Mouse (Mus musculus) left cerebral cortex, adult 18-20 months (tissue): ENCODE results near the gene Tomm5. TPM values are rescaled to one million over a fixed set of nuclear protein-coding genes. Genes with fewer than 3 reads are reported as not detected.
"Not testable (repeated sequence)": the region's sequence is repeated elsewhere in the genome, so short reads cannot be mapped to it uniquely, and the experiment has no call there.

ENCODE experiments used
- DNase-seq, 2 experiments: peaks; one replicate each; pipeline ENCODE4 v3.0.0; 2021 to 2022; ENCODE audit warnings: low spot score in 2 of 2, mixed read lengths in 1 of 2
- long read RNA-seq, 2 experiments: library from polyadenylated mRNA; stranded (forward); transcript quantifications; one replicate each; pipeline ENCODE4 v2.0.0; 2021
- total RNA-seq, 2 experiments: library from RNA; stranded (reverse); gene quantifications; 2 replicates each; pipeline ENCODE4 v1.2.3; 2021

Tomm5 gene
- 10 to 100 TPM; 68.7 to 79.6 TPM for total RNA-seq
- long read RNA-seq, experiment 1, transcript Tomm5-204 (2 exons, 639 nt), result major isoform, 49 of 50 reads
- long read RNA-seq, experiment 1, partial matches to known transcripts, result 0 of 50 reads
- long read RNA-seq, experiment 1, other reads (novel, unspliced or antisense), result 1 of 50 reads
- long read RNA-seq, experiment 2, transcript Tomm5-204 (2 exons, 639 nt), result major isoform, 34 of 38 reads
- long read RNA-seq, experiment 2, partial matches to known transcripts, result 0 of 38 reads
- long read RNA-seq, experiment 2, other reads (novel, unspliced or antisense), result 2 of 38 reads

DNA sequence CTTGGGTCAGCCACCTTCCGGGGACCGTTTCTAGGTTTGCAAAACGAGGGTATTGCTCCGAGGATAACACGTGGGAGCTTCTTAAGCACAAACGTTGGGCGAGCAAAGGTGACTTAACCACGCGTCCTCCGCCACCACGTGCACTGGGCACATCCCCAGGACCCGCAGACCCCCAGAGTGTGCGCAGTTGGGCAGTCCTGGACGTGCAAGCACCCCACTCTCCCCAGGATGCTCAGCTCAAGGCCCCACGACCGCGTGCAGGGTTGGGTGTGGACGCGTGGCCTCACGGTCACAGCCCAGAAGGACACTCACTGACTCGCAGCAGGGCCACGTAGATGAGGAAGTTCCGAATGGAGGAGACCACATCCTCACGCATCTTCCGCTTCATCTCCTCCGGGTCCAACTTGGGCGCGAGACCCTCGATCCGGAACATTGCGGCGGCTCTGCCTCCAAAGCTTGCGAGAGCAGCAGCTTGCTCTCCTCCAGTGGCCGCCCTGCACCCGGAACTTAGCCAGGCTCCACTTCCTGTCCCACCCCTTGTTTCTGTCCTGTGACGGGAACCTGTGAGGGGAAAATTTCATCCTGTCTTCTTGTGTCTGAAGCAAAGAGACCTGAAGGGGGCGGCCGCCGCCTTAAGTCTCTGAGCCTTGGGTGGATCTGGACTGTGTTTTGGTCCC, at the start of gene Tomm5:
Gene Tomm5, minus strand, starts transcription at position 514 of the 677 bp plus-strand sequence.
- DNase-seq, result peak; percentile 93 to 95

DNA sequence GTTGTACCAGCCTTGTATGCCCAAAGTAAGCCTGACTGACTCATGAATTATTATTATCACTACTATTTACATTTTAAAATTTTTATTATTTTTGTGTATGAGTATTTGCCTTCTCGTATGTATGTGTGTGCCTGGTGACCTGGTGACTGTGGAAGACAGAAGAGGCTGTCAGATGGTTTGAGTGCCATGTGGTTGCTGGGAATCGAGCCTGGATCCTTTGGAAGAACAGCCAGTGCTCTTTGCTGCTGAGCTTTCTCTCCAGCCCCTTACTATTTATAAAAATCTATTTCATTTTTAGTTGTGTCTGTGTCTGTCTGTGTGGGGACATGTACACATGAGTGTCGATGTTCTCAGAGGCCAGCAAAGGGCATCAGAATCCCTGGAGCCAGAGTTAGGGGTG, 48.5 kb upstream of the Tomm5 start:
- no peak for DNase-seq

DNA sequence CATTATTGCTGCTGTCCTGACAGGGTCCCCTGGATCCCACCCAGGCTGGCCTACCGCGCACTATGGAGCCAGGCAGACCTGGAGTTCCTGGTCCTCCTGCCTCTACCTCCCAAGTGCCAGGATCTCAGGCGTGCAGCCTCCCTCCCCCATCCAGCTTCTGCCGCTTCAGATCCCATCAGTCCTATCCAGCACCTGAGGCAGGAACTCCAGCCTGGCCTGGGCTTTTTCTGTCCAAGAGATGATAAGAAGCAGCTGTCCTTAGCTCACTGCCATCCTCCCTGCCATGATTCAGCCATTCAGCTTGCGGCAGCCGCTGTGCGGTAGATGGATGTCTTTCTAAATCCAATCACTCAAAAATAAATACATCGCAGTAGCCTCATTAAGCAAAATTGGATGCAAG, 35.1 kb upstream of the Tomm5 start:
- no peak for DNase-seq

DNA sequence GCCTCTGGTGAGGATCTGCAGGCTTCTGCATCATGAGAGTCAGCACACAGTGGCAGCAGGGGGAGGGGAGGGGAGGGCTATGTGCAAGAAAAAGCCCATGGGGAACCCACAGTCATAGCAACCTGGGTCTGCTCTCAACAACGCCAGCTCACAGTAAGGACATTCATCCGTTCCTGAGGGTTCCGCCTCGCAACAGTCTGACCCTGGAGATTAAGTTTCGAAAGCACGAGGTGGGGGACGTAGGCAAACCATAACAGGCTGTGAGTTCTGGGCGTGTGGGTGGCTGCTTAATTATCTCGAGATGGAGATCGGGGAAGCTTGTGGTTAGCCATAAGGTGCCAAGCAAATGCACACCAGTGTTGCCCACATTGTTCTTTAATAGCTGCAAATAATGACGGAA, 34.5 kb upstream of the Tomm5 start:
- no peak for DNase-seq

DNA sequence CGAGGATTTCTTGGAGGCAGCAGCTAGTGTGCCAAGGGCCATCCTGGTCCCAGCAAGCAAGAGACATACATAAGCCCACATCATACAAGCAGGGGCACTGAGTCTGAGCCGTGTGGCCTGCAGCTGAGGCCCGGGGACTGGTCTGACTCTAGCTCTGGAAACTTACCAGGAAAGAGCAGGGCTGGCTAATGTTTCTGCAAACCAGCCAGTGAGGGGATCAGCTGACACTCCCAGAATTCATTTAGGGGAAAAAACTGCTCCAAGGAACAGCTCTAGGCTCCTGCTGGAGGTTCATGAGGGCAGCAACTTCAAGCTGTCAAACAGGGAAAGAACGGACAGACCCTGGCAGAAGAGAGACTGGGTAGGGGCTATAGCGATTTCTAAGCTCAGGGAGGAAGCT, 33.9 kb upstream of the Tomm5 start:
- no peak for DNase-seq

DNA sequence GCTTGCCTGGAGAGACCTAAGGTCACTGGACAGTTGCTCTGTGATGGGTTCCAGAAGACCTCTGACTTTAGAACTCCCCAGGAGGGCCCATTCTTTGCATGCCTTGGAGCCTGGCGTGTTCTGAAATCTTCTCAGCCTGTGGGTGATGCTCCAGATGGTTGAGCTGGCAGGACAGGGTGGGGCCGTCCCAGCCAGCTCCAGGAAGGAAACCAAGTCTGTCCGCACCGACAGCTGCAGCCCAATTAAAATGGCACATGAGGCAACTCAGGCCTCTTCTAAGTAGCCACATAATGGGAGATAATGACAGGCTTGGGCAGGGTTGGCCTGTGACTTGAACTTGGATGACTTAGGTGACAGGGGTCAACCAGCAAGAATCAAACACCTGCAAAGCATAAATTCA, 29.7 kb upstream of the Tomm5 start:
- DNase-seq, result no peak

DNA sequence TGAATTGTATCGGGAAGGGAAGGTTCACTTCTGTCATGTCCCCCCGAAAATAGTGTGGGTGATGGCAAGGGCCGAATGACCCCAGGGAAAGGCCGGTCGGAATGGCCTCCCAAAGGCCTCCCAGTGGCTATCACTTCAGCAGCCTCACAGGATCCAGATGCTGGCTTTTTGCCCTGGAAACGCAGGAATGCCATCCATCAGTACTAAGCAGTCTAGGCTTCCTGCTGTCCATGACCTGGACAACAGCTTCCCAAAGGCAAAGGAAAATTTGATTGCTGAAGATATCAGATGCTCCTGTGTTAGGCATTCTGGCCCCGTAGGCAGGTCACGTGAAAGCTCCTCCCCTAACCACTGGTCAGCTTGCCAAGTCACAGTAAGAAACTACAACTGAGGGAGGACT, 26.6 kb upstream of the Tomm5 start:
- DNase-seq, result no peak

DNA sequence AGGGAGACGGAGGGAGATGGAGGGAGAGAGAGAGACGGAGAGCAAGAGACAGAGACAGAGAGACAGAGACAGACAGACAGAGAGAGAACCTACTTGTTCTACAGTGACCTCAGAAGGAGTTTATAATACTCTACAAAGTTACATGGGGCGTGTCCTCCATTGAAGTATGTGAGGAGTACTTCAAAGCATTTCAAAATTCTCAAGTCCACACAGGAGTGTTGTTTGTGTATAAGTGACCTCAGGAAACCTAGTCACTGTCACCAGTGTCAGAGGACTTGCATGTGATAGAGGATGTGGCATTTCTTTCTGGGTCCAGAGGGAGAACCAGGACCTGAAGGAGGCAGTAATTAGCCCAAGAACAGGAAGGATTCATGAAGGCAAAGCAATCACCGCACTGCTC, 23.1 kb upstream of the Tomm5 start:
- no peak for DNase-seq

DNA sequence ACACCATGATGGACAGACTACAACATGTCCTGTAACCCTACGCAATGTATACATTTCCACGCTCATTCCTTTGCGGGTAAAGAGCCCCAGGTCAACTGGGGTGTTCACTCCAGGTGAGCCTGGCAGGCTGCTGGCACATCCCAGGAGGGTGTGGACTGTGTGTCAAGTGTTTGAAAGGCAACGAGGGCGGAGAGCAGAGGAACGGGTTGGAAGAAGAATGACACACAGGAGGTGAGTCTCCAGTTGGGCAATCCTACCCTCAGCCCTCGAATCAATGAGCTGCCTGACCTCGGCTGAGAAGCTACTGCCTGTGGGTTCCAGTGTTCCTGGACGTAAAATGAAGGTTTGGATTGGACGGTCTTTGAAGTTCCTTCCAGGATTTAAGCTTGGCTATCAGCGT, 13.4 kb upstream of the Tomm5 start:
- no peak for DNase-seq

DNA sequence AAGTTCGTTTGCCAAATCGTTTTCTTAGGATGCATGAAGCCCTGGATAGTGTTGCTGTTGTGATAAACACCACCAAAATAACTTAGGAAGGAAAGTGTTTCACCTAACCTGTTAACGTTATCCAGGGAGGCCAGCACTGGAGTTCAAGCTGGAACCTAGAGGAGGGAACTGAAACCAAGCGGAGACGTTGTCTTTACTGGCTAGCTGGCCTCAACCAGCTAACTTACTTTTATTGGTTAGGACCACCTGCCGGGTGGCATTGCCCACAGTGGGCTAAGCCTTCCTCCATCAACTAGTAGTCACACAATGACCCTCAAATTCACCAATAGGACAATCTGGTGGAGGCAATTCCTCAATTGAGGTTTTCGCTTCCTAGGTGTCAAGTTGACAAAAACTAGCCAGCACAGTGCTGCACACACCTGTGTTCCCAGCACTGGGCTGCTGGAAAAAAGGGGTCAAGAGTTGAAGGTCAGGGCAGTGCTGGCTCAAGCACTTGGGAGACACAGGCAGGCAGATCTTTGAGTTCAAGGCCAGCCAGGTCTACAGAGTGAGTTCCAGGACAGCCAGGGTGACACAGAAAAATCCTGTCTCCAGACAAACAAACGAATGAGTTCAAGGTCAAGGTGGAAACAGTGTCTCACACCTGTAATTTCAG, 669 bp upstream of the Tomm5 start:
- DNase-seq, result no peak

DNA sequence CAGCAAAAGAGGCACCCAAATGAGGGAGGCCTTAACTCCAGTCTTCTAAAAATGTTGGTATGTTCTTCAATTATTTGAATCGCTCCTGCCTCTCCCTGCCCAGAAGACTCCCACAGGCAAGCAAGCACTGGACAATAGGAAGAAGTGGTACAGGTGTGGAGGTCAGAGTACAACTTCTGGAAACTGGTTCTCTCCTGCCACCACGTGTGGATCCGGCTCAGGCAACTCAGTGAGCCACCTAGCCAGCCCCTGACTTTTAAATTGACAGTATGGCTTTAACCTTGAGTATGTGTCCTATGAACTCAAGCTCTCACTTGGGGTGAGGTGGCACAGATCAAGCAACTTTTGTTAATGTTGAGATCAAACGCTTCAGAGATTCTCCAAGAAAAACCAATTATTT, 848 bp downstream of the Tomm5 start:
- no peak for DNase-seq

DNA sequence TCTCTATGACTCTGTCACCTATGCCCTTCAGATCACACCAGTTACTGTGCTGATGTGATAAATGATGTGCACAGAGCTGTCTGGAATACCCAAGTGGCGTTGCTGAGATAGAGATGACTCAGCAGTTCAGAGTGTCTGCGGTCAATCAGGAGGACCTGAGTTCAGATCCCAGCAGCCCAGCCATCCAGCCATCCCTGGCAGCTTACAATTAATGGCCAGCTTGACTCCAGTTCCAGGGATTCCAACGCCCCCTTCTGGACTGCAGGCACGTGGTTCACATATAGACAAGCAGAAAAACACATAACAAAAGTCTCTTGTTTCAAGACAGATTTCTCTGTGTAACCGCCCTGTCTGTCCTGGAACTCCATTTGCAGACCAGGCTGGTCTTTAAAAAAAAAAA, 1.5 kb downstream of the Tomm5 start:
- no peak for DNase-seq

DNA sequence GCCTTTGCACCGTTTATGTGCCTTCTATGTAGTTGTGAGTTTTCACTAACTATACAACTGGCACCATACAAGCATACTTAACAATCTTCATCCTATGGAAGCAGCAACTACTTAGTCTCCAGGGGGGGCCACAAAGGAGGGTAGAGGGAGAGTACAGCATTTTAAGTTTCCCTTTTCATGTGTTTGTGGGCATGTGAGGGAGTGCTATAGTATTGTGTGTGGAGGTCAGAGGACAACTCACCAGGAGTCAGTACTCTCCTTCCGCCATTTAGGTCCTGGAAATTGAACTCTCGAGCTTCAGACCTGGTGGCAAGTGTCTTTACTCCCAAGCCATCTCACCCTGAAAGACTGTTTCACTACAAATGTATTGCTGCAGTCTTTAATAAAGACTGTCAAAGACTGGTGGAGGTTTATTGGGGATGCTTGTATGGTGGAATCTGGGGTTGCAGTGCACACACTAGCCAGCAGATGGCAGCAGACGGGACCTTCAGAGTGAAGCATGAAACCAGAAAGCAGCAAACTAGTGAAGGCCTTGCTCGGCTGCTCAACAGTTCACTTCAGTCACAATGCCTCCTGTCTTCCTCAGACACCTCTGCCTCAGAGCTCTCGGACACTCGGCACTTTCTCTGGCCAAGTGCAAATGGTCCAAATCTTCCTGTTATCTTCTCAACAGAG, 10.6 kb downstream of the Tomm5 start:
- peak; percentile 67 to 83 for DNase-seq

DNA sequence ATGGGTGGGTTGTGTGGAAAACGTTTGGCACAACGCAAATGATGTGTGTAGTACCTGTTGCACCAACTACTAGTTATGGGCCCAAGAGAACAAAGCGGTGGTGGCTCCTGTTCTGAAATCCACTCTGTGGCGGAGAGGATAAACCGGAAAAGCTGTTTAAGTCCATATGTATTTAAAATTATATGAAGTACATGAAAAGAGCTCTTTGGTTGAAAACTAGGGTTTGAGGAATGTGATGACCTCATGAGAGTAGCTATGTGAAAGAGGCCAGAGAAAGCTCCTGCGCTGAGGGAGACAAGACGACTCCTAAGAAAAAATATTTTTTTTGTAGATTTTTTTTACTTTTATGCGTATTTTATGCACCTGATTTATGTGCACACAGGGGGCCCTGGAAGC, 23.0 kb downstream of the Tomm5 start:
- DNase-seq, result no peak

DNA sequence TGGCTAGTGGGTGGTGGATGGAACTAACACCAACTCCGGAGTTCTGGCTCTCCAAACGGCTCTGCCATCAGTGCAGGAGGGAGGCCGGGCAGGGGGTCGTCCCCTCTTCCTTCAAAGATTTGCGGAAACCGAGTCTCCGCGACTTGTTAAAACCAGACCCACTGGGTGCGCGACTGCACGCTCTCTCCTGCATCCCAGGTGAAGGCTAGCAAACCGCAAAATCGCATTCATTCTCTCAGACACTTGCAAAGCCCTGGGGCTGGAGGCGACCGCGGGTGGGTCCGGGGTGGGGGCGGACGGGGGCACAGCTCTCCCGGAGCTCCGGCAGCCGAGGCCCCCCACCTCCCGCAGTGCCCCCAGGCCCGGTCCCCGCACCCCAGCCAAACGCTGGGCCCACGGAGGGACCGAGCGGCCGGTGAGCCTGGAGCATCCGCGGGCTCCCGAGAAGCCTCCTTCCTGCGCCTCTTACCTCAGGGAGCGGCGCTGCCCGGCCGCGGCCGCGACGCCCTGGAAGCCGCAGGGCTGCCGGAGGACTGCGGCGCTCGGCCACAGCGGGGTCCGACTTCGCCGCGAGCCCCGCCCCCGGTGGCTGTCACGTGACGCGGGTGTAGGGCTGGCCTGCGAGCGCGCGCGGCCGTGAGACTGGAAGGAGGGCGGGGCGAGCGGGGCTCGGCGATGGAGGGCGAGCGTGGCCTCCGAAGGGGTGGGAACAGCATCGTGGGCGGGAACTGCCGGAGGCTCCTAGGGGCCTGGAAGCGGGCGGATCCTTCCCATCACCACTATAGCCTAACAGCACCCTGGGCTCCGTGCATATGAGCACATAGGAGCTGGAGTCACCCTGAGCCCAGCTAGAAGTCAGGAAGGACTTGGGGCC, 23.7 kb downstream of the Tomm5 start, which contains the start of gene Fbxo10:
Gene Fbxo10, minus strand, starts transcription at position 584 of the 874 bp plus-strand sequence.
- DNase-seq, result peak; percentile 94

DNA sequence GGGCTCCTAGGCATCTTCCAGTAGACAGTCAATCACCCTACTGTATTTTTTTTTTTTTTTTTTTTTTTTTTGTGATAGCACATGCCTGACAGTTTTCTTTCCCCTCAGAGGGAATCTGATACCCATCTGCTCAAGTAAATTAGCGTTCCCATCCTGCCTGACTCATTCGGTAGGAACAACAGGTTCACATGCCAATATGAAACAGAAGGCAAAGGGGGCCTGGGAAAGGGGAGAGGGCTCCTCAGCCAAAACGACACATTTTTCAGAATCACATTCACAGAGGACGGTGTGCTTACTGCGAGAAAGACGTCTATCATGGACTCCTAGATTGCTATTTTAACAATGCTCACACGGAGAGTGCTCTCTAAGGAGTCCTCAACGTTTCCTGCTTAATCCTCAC, 24.4 kb downstream of the Tomm5 start:
- peak in 1 of 2 experiments; percentile 11 for DNase-seq

DNA sequence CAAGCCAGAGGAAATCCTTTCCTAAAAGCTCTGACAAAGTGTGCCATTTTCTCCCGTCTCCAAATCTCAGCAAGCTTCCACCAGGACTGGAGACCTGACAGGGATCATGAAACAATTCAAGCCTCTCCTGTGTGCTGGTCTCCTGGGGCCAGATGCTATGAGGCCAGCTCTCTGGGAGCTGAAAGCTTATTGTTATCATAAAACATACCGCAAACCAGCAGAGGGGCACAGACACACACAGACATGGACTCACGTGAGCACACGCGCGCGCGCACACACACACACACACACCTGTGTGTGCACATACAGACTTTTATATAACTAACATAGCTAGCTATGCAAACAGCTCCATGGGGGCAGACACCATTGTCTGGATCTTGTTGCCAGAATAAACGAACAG, 25.0 kb downstream of the Tomm5 start:
- DNase-seq, result peak in 1 of 2 experiments; percentile 6

DNA sequence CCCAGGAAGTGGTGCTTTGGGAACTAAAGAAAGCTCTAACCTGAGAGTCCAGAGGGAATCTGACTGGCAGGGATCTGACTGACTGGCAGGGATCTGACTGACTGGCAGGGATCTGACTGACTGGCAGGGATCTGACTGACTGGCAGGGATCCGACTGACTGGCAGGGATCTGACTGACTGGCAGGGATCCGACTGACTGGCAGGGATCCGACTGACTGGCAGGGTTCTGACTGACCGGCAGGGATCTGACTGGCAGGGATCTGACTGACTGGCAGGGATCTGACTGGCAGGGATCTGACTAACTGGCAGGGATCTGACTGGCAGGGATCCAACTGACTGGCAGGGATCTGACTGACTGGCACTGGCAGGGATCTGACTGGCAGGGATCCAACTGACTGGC, 26.9 kb downstream of the Tomm5 start:
- not testable (repeated sequence) for DNase-seq

DNA sequence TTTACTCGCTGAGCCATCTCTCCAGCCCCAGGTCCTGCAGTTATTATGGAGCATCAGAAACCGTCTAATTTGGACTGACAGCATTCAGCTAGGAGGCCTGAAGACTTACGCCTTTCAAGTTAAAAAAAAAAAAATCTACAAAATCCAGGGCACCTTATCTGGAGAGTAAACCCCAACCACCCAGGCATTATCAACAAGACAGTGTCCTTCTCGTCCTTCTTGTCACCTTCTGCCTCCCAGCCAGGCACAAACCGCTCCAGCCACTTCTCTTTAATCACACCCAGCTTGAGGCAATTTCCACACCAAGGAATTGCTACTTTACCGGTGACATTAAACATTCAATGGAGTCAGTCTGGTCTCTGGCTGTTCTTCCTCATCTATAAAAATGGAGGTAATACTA, 34.4 kb downstream of the Tomm5 start:
- no peak for DNase-seq

DNA sequence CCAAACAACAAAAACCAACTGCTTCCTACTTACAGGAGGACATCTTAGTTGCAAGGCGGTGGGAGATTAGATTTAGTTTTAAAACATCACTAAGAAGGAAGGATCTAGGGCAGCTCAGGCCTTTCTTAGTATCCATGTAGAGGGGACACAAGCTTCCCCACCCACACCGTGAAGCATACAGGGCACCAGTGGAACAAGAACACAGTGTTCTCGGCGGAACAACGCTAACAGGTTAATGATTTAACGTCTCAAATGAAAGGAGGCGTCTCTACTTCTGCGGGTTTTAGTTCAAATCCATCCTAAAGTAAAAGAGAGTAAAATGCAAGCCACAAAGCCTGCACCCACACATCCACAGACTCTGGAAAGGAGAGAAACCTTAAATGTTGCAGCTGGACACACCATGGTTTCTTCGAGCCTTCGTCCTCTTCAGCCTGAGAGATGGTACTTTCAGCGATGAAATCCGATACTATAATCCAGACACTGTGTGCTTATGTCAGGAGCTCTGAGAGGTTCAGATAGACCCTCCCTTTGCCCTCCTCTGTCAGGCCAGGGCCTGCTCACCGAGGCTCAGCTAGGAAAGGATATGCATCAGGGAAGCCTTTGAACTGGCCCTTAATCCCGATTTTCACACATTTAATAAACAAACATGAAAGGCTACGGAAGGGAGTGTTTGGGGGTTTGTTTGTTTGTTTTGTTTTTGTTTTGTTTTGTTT, 35.5 kb downstream of the Tomm5 start:
- DNase-seq, result no peak
